Mouse (Mus musculus) bone marrow macrophage, adult 2 months (primary cell): ENCODE measurements around the gene Cfap46.

Experiments used
- CTCF ChIP-seq: IDR thresholded peaks from 2 replicates; pipeline ENCODE4 v1.5.1; 2012; ENCODE audit warnings: low read depth, mild to moderate bottlenecking, low read length, moderate library complexity
- POLR2A ChIP-seq: IDR thresholded peaks from 2 replicates; pipeline ENCODE4 v1.6.1; 2012; ENCODE audit warnings: mild to moderate bottlenecking, low read depth, low read length, borderline replicate concordance

- no peak for TF ChIP-seq CTCF
- no peak for TF ChIP-seq POLR2A
These were observed 112.8 kb downstream of the Cfap46 start for GRCm38 (mm10) chr7:139570788-139571187.
